Mouse (Mus musculus): ENCODE data around the gene Tbc1d23. TPM values are rescaled to one million over a fixed set of nuclear protein-coding genes. Genes with fewer than 3 reads are reported as not detected.

Gene Tbc1d23
- polyA plus RNA-seq, 1 experiment from 2014 or later = 33.7 TPM

DNA sequence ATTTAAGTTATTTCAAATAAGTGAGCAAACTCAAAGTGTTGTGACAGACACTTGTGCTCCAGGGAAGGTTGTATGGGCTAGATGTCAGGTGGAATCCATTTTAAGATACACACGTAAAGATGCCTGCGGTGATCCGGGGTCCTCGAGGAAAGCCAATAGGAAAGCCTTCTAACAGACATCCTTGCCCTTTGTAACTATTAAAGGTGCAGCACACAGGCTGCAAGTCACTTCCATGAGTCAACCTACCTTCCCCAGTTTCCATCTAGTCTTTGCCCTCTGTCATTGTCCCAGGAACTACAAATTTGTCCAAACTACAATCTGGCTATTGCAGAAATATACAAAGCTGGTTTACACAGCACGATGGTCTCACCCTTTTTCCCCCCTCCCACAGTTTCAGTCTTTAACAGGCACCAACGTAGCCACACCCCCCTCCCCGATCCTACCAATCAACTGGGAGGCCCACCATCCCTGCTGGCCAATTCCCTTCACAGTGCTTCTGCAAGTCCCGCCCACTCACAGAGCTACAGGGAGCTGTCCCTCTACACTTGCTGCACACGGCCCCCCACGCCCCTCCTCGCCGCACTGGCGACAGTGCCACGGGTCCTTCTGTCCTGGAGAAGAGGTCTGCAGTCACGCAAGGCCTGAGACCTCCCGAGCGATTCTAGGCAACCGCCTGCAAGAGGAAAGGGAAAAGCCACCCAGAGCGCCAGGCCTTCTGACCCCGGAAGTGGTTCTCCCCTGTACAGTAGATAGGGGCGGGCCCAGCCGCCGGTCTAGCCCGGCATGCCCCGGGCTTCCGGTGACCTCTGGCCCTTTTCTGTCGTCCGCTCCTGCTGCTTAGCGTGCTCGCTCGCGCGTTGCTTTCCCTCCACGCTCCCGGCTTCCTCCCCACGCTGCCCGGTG lies 110.1 kb downstream of the Tbc1d23 start, which contains the start of gene Tomm70a:
Tomm70a (plus strand) TSS at position 791 of the 903 bp plus-strand sequence.
- peak; percentile 94 for DNase-seq (ENCODE audit: low spot score)

More for the DNA sequence above, 110.1 kb downstream of the Tbc1d23 start, which contains the start of gene Tomm70a:
- no peaks in the 10 kb centered on the region for H3K27me3 ChIP-seq (ENCODE audit: control insufficient read depth, insufficient read depth, low read length)
- peak within 1 kb of the TSS; percentile 68 for H3K9ac ChIP-seq (ENCODE audit: low read depth, low read length)
- H3K4me2 ChIP-seq (replicated peaks; ENCODE audit: low read depth, low read length) = peak within 1 kb of the TSS; percentile 67
- H3K4me3 ChIP-seq (ENCODE audit: low read depth, low read length) = peak within 1 kb of the TSS; percentile 71
- no peaks in the 10 kb centered on the region for H3K36me3 ChIP-seq (ENCODE audit: control insufficient read depth, insufficient read depth, low read length)
- ATAC-seq (ENCODE audit: low FRiP score) = peak; percentile 100
- WGBS = 1% methylated on average over 36 of the region's 37 CpGs
- H3K27ac ChIP-seq (ENCODE audit: low read depth, low read length) = peak within 1 kb of the TSS; percentile 79
- peaks cover 6% of the 10 kb centered on the region; the same call in 1 of the 2 replicates for H3K4me1 ChIP-seq (replicated peaks; ENCODE audit: control insufficient read depth, insufficient read depth, low read length)
- H3K9me3 ChIP-seq (ENCODE audit: control insufficient read depth, low read length) = no peaks in the 10 kb centered on the region

Other genes with a start within 250 kb of the Tbc1d23 start
- not detected in 2 replicates for gene Tmem45a2, start 160.1 kb downstream of the Tbc1d23 start, polyA plus RNA-seq (2014; fragmentation: Nextera tagmentation; extraction: Ambion mirVana)
- 62.3 and 74.3 TPM in 2 replicates for gene Tomm70a, start 109.8 kb downstream of the Tbc1d23 start, polyA plus RNA-seq (2014; fragmentation: Nextera tagmentation; extraction: Ambion mirVana)
- gene Nit2, start 64.2 kb downstream of the Tbc1d23 start, polyA plus RNA-seq (2014; fragmentation: Nextera tagmentation; extraction: Ambion mirVana) = 46.6 and 49.0 TPM in 2 replicates
- 0.17 and 0.20 TPM in 2 replicates for gene Tmem30c, start 61.4 kb upstream of the Tbc1d23 start, polyA plus RNA-seq (2014; fragmentation: Nextera tagmentation; extraction: Ambion mirVana)
- 9.7 and 11.8 TPM in 2 replicates for gene Filip1l, start 121.6 kb upstream of the Tbc1d23 start, polyA plus RNA-seq (2014; fragmentation: Nextera tagmentation; extraction: Ambion mirVana)